Mouse (Mus musculus) hindbrain, embryonic 11.5 days (tissue): ENCODE data around the gene Bcl7c. TPM values are rescaled to one million over a fixed set of nuclear protein-coding genes. Genes with fewer than 3 reads are reported as not detected.

Experiments
- ATAC-seq: fragments of 200-750 bp; cut with Nextera tagmentation; 2 replicates; pipeline ENCODE4 v1.8.0; 2017; ENCODE audit warnings: mild to moderate bottlenecking, moderate TSS enrichment, moderate library complexity; ENCODE audit not compliant: low FRiP score
- DNase-seq: peaks from one replicate; pipeline ENCODE4 v3.0.0-alpha.2; 2015; ENCODE audit warnings: low spot score
- H3K27ac ChIP-seq: fragments of 300-500 bp; sonication (generic); 2 replicates; pipeline ENCODE4 v1.5.1; 2014; ENCODE audit warnings: mild to moderate bottlenecking, low read depth, low read length
- H3K27me3 ChIP-seq: fragments of 300-500 bp; sonication (generic); 2 replicates; pipeline ENCODE4 v1.6.1; 2014; ENCODE audit warnings: mild to moderate bottlenecking, low read length, moderate library complexity, mixed read lengths; ENCODE audit not compliant: control insufficient read depth, insufficient read depth
- H3K36me3 ChIP-seq: fragments of 300-500 bp; sonication (generic); 2 replicates; pipeline ENCODE4 v1.6.1; 2014; ENCODE audit warnings: mild to moderate bottlenecking, low read length, moderate library complexity, mixed read lengths; ENCODE audit not compliant: control insufficient read depth, insufficient read depth
- H3K4me1 ChIP-seq: fragments of 300-500 bp; sonication (generic); replicated peaks from 2 replicates; pipeline ENCODE4 v1.6.1; 2014; ENCODE audit warnings: low read length, mixed read lengths; ENCODE audit not compliant: control insufficient read depth, insufficient read depth
- H3K4me2 ChIP-seq: fragments of 300-500 bp; sonication (generic); replicated peaks from 2 replicates; pipeline ENCODE4 v1.6.1; 2014; ENCODE audit warnings: mild to moderate bottlenecking, low read depth, low read length
- H3K4me3 ChIP-seq: fragments of 300-500 bp; sonication (generic); 2 replicates; pipeline ENCODE4 v1.5.1; 2014; ENCODE audit warnings: low read depth, low read length
- H3K9ac ChIP-seq: fragments of 300-500 bp; sonication (generic); 2 replicates; pipeline ENCODE4 v1.6.1; 2014; ENCODE audit warnings: low read depth, low read length
- H3K9me3 ChIP-seq: fragments of 300-500 bp; sonication (generic); 2 replicates; pipeline ENCODE4 v1.6.1; 2016; ENCODE audit warnings: low read length; ENCODE audit not compliant: control insufficient read depth
- WGBS: fragments of 180-500 bp; shearing (Covaris S2); extraction: QIAGEN DNeasy Blood & Tissue Kit; methylation state at CpG from one replicate; pipeline ENCODE4 v1.1.7; 2014; 5-methylcytosine and 5-hydroxymethylcytosine counted together
- polyA plus RNA-seq: library from polyadenylated mRNA; unstranded; fragments of >200 nt; fragmentation: Nextera tagmentation; extraction: Ambion mirVana; gene quantifications from 2 replicates; pipeline ENCODE4 v1.2.1, GENCODE M21; 2014

Bcl7c gene
- polyA plus RNA-seq, 1 experiment from 2014 or later, result 61.5 TPM

- WGBS, result 83% methylated on average over 5 of the region's 5 CpGs
- peak overlapping the region; percentile 79; the same call in 1 of the 2 replicates for H3K9ac ChIP-seq
- H3K27ac ChIP-seq, result no peak overlapping the region; the same call in 1 of the 2 replicates
These were observed 687 bp upstream of the Bcl7c start for GRCm38 (mm10) chr7:127709261-127709979.

DNA sequence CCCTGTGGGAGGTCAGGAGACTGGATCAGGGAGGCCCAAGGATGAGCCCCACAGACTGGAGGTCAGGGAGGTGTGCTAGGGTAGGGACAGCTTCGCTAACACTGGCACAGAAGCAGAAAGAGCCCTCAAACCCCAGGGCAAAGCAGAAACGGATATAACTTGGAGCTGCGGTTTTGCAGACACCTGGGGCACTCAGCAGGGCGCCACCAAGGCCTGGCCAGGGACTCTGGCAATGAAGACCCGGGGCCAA lies 851 bp downstream of the Bcl7c start:
- Histone ChIP-seq H3K4me2 (peak overlapping the region; percentile 72), H3K9ac (peak overlapping the region; percentile 79), H3K27ac (peak overlapping the region; percentile 97), H3K9me3 (no peaks in the 10 kb centered on the region), H3K4me3 (peak overlapping the region; percentile 75), H3K4me1 (peaks cover 13% of the 10 kb centered on the region), H3K27me3 (no peaks in the 10 kb centered on the region), H3K36me3 (0 out of 2 replicates have a peak, but pooled peaks cover 4% of the 10 kb centered on the region)
- DNase-seq (no peak), ATAC-seq (peak; percentile 28; the same call in 1 of the 2 replicates)
- 0% methylated on average over 5 of the region's 5 CpGs for WGBS

More at GRCm38 (mm10) chr7:127709261-127709979, 687 bp upstream of the Bcl7c start:
- no peaks in the 10 kb centered on the region for H3K9me3 ChIP-seq
- H3K4me1 ChIP-seq, result peaks cover 13% of the 10 kb centered on the region
- 0 out of 2 replicates have a peak, but pooled peaks cover 4% of the 10 kb centered on the region for H3K36me3 ChIP-seq
- H3K4me3 ChIP-seq, result peak overlapping the region; percentile 75
- ATAC-seq (no peak), DNase-seq (no peak)
- H3K27me3 ChIP-seq, result no peaks in the 10 kb centered on the region
- peak overlapping the region; percentile 72 for H3K4me2 ChIP-seq

DNA sequence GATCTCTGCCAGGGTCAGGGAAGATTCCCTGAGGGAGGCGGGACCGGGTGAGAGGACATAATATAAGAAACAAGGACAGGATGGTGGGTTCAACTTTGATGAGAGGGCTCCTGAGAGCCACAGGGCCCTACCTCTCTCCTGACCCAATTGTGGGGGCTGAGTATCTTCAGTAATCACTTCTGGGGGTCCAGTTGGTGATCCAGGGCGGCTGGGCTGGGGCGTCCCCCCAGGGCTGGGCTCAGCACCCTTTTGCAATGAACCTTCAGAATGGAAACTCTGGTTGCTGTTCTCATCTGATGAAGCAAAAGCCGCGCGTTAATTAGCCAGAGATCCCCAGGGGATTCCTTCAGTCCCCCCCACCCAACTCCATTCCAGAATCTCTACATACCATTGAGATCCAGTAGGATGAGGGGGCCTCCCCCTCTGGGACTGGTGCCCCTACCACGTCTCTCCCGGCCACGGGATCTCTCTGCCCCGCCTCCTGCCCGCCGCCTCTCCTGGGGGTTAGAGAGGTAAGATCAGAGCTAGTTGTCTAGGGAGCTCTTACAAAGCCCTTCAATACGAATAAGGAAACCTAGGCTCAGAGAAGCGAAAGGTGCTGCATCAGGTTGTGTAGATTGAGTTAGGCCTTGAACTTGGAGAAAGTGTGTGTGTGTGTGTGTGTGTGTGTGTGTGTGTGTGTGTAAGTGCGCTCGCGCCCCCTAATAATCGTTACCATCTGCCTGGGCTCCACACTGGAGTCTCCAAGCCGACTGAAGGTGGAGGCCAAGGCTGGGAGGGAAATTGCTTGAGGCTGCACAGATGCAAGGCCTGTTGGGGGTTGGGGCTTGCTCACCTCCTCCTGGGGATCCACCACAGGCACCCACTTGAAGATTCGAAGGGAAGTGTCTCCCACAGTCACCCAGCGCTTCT lies 1.4 kb downstream of the Bcl7c start:
- H3K4me1 ChIP-seq, result peaks cover 9% of the 10 kb centered on the region
- 24% methylated on average over 22 of the region's 22 CpGs for WGBS
- peak overlapping the region; percentile 79 for H3K9ac ChIP-seq
- peak overlapping the region; percentile 97 for H3K27ac ChIP-seq
- H3K36me3 ChIP-seq, result 0 out of 2 replicates have a peak, but pooled peaks cover 4% of the 10 kb centered on the region
- ATAC-seq (0 out of 2 replicates have a peak, but pooled peaks have one; percentile 8), DNase-seq (no peak)
- H3K4me3 ChIP-seq, result peak overlapping the region; percentile 75
- H3K4me2 ChIP-seq, result peak overlapping the region; percentile 72
- no peaks in the 10 kb centered on the region for H3K9me3 ChIP-seq
- no peaks in the 10 kb centered on the region for H3K27me3 ChIP-seq

DNA sequence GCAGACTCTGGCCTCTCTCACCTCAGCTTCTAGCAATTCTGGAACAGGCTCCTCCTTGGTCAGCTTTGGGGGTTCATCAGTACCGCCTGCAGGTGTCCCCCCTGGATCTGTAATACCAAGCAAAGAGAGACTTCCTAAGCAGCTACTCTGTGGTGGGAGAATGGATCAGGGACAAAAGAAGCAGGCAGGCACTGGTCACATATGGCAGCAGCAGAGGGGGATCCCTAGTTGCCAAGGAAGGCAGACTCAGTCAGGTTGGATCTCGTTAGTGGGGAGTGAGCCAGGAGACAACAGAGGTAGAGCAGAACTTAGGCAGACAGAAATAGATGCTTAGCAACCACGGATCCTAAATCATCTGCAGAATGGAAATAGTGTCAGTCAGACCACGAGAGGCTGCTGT lies 3.0 kb downstream of the Bcl7c start:
- H3K9ac ChIP-seq, result no peak overlapping the region
- no peaks in the 10 kb centered on the region for H3K9me3 ChIP-seq
- DNase-seq (no peak), ATAC-seq (no peak)
- H3K27me3 ChIP-seq, result no peaks in the 10 kb centered on the region
- no peak overlapping the region for H3K4me2 ChIP-seq
- H3K4me3 ChIP-seq, result no peak overlapping the region
- H3K27ac ChIP-seq, result no peak overlapping the region
- 81% methylated on average over 4 of the region's 4 CpGs for WGBS
- H3K36me3 ChIP-seq, result 0 out of 2 replicates have a peak, but pooled peaks cover 4% of the 10 kb centered on the region
- peaks cover 7% of the 10 kb centered on the region for H3K4me1 ChIP-seq

GRCm38 (mm10) chr7:127704598-127704997 lies 4.1 kb downstream of the Bcl7c start:
- WGBS, result 78% methylated on average over 6 of the region's 6 CpGs
- no peak overlapping the region for H3K9ac ChIP-seq
- H3K4me1 ChIP-seq, result peaks cover 7% of the 10 kb centered on the region
- H3K27me3 ChIP-seq, result no peaks in the 10 kb centered on the region
- no peak for ATAC-seq
- DNase-seq, result no peak
- H3K4me3 ChIP-seq, result no peak overlapping the region
- H3K36me3 ChIP-seq, result 0 out of 2 replicates have a peak, but pooled peaks cover 6% of the 10 kb centered on the region
- H3K27ac ChIP-seq, result no peak overlapping the region
- no peaks in the 10 kb centered on the region for H3K9me3 ChIP-seq
- no peak overlapping the region for H3K4me2 ChIP-seq

GRCm38 (mm10) chr7:127703561-127704178 lies 5.1 kb downstream of the Bcl7c start:
- H3K27ac ChIP-seq, result no peak overlapping the region
- H3K36me3 ChIP-seq, result 0 out of 2 replicates have a peak, but pooled peaks cover 6% of the 10 kb centered on the region
- H3K27me3 ChIP-seq, result no peaks in the 10 kb centered on the region
- H3K4me3 ChIP-seq, result no peak overlapping the region
- H3K4me1 ChIP-seq, result peaks cover 7% of the 10 kb centered on the region
- whole genome bisulfite sequencing, result 91% methylated on average over 8 of the region's 8 CpGs
- no peaks in the 10 kb centered on the region for H3K9me3 ChIP-seq
- DNase-seq (no peak), ATAC-seq (no peak)
- no peak overlapping the region for H3K9ac ChIP-seq
- H3K4me2 ChIP-seq, result no peak overlapping the region

DNA sequence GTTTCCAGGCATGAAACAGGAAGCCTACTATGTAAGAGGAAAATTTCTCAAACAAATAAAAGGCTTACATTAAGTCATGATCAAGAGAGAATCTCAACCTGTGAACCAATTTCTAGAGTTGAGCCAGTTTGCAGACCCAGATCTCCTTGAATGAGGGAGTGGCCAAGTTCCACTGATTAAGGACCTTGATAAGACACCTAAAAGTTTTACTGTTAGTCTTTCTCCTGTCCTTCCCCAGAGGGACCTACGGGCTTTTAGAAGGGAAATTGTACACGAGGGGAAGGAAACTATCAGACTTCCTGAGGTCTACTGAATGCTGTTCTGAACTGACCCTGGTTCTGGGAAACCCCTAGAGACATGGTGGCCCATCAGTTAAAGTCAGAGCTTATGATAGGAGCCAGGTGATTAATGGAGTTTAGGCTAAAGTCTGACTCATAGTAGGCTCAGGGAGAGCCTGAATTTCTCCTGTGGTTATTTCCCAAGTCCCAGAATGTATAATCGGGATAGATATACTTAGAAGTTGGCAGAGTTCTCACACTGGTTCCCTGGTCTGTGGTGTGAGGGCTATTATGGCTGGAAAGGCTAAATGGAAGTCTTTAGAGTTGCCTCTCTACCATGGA lies 7.9 kb downstream of the Bcl7c start:
- no peak overlapping the region for H3K9ac ChIP-seq
- no peak overlapping the region for H3K4me3 ChIP-seq
- whole genome bisulfite sequencing, result 89% methylated on average over 3 of the region's 3 CpGs
- no peak overlapping the region for H3K4me2 ChIP-seq
- ATAC-seq, result no peak
- H3K4me1 ChIP-seq, result no peaks in the 10 kb centered on the region
- no peak for DNase-seq
- no peaks in the 10 kb centered on the region for H3K9me3 ChIP-seq
- H3K36me3 ChIP-seq, result 0 out of 2 replicates have a peak, but pooled peaks cover 2% of the 10 kb centered on the region
- H3K27ac ChIP-seq, result no peak overlapping the region
- H3K27me3 ChIP-seq, result no peaks in the 10 kb centered on the region

GRCm38 (mm10) chr7:127698986-127699385 lies 9.7 kb downstream of the Bcl7c start:
- Histone ChIP-seq H3K27ac (no peak overlapping the region), H3K4me2 (no peak overlapping the region), H3K27me3 (no peaks in the 10 kb centered on the region), H3K36me3 (0 out of 2 replicates have a peak, but pooled peaks cover 2% of the 10 kb centered on the region), H3K9ac (no peak overlapping the region), H3K9me3 (no peaks in the 10 kb centered on the region), H3K4me1 (no peaks in the 10 kb centered on the region), H3K4me3 (no peak overlapping the region)
- WGBS, result 88% methylated on average over 6 of the region's 6 CpGs
- ATAC-seq, result no peak
- no peak for DNase-seq
